Mouse (Mus musculus) layer of hippocampus, postnatal 36 days (tissue): ENCODE results near the gene Hdac11. TPM values are rescaled to one million over a fixed set of nuclear protein-coding genes. Genes with fewer than 3 reads are reported as not detected.

Source experiments
- DNase-seq, 2 experiments: peaks; one replicate each; pipeline ENCODE4 v3.0.0; 2022
- total RNA-seq, 2 experiments: library from RNA; stranded (reverse); gene quantifications; 2 replicates each; pipeline ENCODE4 v1.2.3; 2021

Gene Hdac11
- total RNA-seq, 2 experiments from 2014 or later: 143 to 159 TPM

- DNase-seq: no peak
Measured at GRCm38 (mm10) chr6:91171396-91171895, 15.0 kb downstream of the Hdac11 start.

GRCm38 (mm10) chr6:91172381-91172780 lies 15.9 kb downstream of the Hdac11 start:
- DNase-seq: no peak

GRCm38 (mm10) chr6:91173221-91173880 lies 16.9 kb downstream of the Hdac11 start:
- peak; percentile 54 to 59 for DNase-seq

- no peak for DNase-seq
Measured at GRCm38 (mm10) chr6:91174211-91174610, 17.7 kb downstream of the Hdac11 start.

- DNase-seq: no peak
Measured at GRCm38 (mm10) chr6:91180767-91181171, 24.3 kb downstream of the Hdac11 start.

GRCm38 (mm10) chr6:91181320-91181719 lies 24.9 kb downstream of the Hdac11 start:
- DNase-seq: peak in 1 of 2 experiments; percentile 48

- no peak for DNase-seq
Measured at GRCm38 (mm10) chr6:91182075-91182490, 25.6 kb downstream of the Hdac11 start.

GRCm38 (mm10) chr6:91183041-91183440 lies 26.6 kb downstream of the Hdac11 start:
- DNase-seq: no peak

GRCm38 (mm10) chr6:91183980-91184379 lies 27.5 kb downstream of the Hdac11 start:
- no peak for DNase-seq

- DNase-seq: no peak
Measured at GRCm38 (mm10) chr6:91184776-91185175, 28.3 kb downstream of the Hdac11 start.

GRCm38 (mm10) chr6:91185502-91185901 lies 29.0 kb downstream of the Hdac11 start:
- DNase-seq: no peak

GRCm38 (mm10) chr6:91186161-91186931 lies 29.9 kb downstream of the Hdac11 start:
- no peak for DNase-seq

- no peak for DNase-seq
Measured at GRCm38 (mm10) chr6:91186934-91187333, 30.5 kb downstream of the Hdac11 start.

GRCm38 (mm10) chr6:91187871-91188270 lies 31.4 kb downstream of the Hdac11 start:
- no peak for DNase-seq

GRCm38 (mm10) chr6:91189971-91190370 lies 33.5 kb downstream of the Hdac11 start:
- no peak for DNase-seq

- no peak for DNase-seq
Measured at GRCm38 (mm10) chr6:91191465-91191864, 35.0 kb downstream of the Hdac11 start.

- DNase-seq: no peak
Measured at GRCm38 (mm10) chr6:91192421-91192820, 36.0 kb downstream of the Hdac11 start.

- DNase-seq: no peak
Measured at GRCm38 (mm10) chr6:91192851-91193545, 36.5 kb downstream of the Hdac11 start.

- no peak for DNase-seq
Measured at GRCm38 (mm10) chr6:91198456-91198855, 42.0 kb downstream of the Hdac11 start.

GRCm38 (mm10) chr6:91200429-91201188 lies 44.1 kb downstream of the Hdac11 start:
- peak; percentile 71 to 79 for DNase-seq

GRCm38 (mm10) chr6:91201881-91202341 lies 45.4 kb downstream of the Hdac11 start:
- no peak for DNase-seq

GRCm38 (mm10) chr6:91202571-91202970 lies 46.1 kb downstream of the Hdac11 start:
- no peak for DNase-seq
